Mouse (Mus musculus): ENCODE measurements at regions not wholly inside any gene's neighbourhood (a gene's known extent, or its start where the extent isn't known, plus 50 kb on each side); places are given as distances from the start of the nearest gene placed in this dataset.

DNA sequence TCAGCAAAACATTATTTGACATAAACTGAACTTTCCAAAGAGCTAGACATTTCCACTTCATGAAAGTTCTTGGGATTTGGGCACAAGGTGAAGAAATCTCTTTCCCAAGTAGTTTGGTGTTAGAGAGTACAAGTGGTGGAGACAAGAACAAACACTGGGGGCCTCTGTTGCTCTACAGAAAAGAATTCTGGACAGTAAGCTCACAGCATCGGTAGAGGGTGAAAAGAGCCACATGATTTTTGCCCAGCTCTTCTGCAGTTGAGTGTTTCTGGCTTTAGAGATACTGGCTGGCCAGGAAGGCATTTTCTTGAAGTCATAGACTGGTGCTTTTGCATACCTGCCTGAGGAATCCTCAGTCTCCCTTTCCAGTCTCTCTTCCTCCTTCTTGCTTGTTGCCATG is 127.8 kb downstream of the Stk31 start:
- intact Hi-C loops (cut with DNase I): loop anchor here (5.0 to 10.0 kb wide), 5 partner anchors 302 to 1014 kb away; partner anchors contain the start of genes Mpp6 and Npy
- peak; percentile 18 for DNase-seq

DNA sequence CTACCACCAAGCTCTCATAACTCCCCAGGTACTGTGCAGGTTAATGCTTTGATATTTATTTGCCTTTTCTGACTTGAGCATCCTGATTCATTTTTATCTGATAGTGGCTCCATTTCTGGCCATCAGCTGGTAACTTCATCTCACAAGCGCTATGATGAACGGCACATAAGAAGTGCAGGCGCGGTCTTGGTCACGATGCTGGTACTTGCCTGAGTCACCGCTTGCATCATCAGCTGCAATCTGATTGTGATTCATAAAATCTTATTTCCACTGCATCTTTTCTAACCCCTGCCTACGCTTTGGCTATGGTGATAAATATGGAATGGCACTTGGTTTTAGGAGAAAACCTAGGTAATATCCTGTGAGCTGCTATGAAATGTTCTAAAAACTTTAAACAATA is 128.3 kb downstream of the Stk31 start:
- DNase-seq: no peak

DNA sequence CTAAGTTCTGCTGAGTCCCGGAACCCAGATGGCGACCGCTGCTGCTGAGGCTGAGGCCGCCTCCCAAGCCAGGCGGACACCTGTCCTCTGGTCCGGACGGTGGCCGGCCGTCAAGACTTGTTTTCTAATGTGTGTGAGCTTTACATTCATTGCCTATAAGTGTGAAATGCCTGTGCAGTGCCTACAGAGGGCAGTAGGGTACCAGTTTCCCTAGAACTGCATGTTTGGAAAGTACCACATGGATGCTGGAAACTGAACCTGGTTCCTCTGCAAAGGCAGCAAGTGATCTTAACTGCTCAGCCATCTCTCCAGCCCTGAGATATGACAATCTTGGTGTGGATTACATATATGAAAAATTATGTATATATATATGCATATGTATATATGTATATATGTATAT is 138.6 kb downstream of the Stk31 start:
- intact Hi-C loops (cut with DNase I): no loop called here
- no peak for DNase-seq

More for the DNA sequence above, 128.3 kb downstream of the Stk31 start:
- intact Hi-C loops (cut with DNase I): loop anchor here (5.0 to 10.0 kb wide), 5 partner anchors 301 to 1014 kb away; partner anchors contain the start of genes Mpp6 and Npy

DNA sequence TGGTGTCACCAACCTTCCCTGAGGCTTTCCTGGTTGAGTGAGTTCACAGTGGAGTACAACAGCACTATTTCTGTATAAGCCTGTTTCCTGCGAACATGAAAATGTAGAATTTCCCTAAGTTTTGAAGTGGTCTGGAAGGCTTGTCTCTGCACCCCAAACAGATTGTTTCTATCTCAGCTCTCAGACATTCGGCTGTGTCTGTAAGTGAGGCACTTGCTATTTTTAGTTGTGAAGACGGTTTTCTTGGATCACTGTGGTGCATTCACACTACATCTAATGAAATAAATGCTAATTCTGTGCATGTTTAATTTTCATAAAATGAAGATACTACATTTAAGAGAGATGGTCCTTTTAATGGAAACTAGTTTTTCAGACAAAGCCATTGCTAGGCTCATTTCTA is 139.1 kb downstream of the Stk31 start:
- intact Hi-C loops (cut with DNase I): no loop called here
- no peak for DNase-seq

DNA sequence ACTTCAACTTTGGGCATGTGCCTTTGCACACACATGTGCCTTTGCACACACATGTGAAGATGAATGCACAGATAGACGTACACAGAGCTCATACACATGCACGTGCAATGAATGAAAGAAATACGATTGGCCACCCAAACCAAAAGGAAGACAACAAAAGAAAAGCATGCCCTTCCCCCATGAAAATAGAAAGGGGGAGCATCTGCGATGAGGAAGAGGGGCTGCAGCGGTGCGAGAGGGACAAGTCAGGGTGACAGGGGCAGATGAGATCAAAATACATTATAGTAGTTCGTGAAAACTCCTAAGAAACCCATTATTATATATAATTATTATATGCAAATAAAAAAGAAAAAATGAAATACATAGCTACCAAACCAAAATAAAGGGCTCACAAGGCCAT is 149.5 kb downstream of the Stk31 start:
- intact Hi-C loops (cut with DNase I): no loop called here
- no peak for DNase-seq

DNA sequence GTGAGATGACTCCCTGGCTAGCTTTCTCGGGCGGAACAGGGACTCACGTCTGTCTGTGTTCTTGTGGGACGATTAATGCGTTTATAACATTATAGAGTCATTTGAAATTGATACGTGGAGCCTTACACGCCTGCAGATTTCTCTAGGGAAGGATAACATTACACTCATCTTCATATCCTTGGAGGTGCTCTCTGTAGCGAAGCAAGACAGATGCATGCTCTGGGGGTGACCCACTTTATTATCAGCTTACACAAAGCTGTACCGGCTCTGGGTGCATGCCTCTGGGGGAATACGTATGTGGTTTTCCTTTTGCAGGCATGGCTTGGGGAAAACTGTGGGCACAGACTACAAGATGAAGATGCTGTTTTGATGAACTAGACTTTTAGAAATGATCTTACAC is 159.7 kb downstream of the Stk31 start:
- no peak for DNase-seq
- intact Hi-C loops (cut with DNase I): no loop called here

DNA sequence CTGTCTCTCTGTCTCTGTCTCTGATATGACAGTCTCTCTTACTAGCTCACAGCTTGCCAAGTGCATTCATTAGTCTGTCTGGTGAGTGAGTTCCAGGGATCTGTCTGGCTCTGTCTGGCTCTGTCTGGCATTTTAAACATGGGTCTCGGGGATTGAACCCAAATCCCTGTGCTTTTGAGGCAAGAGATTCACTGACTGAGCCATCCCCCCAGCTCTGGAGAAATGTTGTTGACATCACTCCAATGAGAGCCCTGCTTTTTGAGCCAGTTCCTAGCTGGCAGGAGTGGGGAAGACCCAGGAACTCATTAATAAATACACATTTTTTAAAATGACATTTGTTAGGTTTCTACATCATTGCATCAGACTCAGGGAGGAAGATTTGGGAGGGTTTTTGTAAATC is 163.1 kb downstream of the Stk31 start:
- intact Hi-C loops (cut with DNase I): no loop called here
- no peak for DNase-seq

DNA sequence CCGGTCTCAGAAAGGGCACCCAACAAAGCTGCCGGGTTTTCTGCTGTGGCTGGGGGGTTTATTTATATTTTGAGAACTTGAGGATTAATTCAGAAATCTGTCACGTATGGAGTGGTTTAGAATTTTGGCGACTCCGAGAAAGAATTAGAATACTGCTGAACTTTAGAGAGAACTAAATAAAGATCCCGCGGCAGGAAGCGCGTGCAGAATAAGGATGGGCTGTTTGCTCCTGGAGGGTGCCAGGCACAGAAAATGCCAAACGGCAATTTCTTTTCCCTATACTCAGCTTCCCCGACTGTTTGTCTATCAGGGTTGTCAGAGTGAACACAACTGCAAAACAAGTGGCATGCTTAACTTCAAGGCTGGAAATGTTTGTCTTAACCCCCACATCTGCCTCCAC is 163.7 kb downstream of the Stk31 start:
- no peak for DNase-seq
- intact Hi-C loops (cut with DNase I): no loop called here

DNA sequence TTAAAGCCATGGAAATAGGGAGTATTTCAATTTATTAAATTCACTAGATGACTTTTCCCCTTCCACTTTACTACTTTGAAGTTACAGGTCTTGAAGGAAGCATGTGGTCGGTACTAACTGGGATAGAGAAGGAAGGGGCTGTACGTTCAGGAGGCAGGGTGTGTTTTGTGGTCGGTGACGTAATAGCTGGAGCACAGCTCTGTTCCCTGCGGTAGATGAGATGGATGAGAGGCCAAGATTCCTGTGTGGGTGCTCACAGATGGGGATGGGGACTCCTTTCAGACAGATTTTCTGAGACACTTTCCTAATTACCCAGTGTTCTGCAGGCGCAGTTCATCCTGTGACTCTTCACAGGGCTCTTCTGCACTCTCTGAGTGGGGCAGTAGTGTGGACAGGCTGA is 182.9 kb downstream of the Stk31 start:
- intact Hi-C loops (cut with DNase I): no loop called here
- no peak for DNase-seq

DNA sequence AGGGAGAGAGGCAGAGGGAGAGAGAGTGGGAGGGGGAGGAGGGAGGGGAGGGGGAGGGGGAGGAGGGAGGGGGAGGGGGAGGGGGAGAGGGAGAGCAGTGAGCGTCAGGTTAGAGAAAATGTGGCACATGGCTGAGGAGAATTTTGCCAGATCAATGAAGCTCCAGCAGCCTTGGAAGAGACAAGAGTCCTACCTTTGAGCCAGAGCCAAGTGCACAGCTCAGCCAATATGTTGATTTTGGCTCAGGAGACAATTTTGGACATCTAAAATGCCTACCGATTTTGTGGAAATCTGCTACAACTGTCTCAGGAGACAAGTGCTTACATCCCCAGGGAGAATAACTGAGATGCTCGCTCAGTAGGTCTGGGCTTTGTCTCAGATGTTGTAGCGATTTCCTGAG is 184.3 kb downstream of the Stk31 start:
- intact Hi-C loops (cut with DNase I): no loop called here
- peak; percentile 47 for DNase-seq

DNA sequence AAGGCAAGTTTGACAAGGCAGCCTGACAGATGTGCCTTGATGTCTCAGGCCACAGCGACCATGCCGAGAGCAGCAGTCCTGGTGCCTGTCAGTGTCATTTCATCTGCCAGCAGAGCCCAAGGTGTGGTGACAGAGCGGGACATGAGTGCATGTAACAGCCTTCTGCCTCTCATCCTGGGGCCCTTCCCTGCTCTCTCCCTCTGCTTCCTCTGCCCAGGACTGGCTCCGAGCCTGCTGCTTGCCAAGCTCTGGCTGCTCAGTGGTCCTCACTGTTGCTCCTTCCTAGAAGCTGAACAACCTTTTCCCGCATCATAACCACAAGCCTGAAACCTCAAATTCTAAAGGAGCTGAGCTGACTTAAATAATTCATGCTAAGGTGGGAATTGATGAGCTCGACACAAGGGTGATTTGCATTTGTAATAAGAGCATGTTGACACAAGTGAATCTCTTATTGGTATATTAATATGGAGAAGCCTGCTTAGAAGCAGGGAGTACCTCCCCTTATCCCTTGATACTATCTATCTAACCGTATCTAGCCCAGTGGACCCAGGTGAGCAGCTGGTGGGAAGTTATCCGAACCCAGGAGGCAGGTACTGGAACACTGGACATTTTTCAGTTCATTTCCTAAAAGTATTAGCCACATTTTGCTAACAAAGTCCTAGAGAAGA is 186.8 kb downstream of the Stk31 start:
- peak; percentile 31 for DNase-seq
- intact Hi-C loops (cut with DNase I): no loop called here

DNA sequence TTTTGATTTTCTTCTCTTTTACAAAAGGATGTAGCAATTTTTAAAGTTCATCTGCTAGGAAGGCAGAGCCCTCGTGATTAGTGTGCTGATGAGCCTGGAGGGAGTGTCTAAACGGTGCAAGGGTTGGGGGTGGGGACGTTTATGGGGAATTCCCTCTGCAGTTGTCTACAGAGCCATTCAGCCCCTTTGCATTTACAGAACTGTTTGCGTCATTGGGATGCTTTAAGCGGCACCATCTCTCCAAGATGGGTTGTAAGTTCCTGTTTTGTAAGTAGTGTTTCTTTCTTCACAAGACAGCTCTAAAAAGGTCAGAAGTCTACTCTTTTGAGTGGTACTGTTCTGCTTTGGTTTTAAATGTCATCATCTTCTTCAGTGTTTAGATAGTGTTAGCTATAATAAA is 191.1 kb downstream of the Stk31 start:
- intact Hi-C loops (cut with DNase I): no loop called here
- no peak for DNase-seq

DNA sequence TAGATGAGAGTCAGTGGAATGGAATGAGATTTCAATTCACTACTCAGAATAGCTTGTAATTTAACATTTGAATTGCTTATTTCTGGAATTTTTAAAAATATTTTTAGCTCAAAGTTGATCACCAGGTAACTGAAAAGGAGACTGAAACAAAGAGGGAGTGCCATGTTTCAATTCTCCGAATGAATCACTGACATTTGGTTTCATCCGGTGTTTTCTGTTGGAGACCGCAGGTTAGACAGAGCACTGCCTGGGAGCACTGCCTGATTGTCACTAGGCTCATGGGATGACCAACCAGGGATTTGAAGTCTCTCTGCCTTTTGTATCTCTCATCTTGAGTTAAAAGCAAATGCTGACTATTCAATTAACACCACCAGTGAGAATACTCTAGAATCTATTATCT is 193.3 kb downstream of the Stk31 start:
- intact Hi-C loops (cut with DNase I): no loop called here
- DNase-seq: no peak

DNA sequence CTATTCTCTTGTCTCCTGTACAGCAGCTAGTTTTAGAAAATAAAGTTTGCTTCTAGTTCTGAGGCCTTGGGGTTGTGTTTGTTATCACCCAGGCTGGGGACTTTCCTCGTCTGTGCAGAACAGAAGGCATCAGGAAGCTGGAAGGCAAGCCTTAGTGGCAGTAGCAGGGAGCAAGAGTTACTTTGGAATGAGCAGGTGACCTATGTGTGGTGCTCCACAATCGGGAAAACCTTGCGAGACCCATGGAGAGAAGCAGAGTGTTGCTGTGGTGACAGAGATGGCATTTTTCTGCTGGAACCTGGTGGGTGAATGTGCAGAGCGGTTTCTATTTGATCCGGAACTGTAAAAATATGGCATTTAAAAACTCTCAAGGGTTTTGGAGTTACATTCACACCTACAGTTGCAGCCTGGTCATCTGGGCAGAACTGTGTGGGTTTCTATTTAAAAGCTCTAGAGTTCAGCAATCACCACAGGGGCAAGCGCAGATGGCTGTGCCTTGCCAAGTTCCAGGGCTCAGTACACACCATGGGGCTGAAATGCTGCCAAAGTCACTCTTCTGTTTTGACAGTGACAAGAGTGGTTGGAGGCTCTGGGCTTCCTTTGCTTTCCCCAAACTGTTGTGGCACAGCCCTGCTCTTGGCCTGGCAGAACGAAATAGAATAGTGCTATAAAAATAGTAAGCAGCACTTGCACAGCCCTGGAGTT is 195.7 kb downstream of the Stk31 start:
- peak; percentile 90 for DNase-seq
- intact Hi-C loops (cut with DNase I): no loop called here

DNA sequence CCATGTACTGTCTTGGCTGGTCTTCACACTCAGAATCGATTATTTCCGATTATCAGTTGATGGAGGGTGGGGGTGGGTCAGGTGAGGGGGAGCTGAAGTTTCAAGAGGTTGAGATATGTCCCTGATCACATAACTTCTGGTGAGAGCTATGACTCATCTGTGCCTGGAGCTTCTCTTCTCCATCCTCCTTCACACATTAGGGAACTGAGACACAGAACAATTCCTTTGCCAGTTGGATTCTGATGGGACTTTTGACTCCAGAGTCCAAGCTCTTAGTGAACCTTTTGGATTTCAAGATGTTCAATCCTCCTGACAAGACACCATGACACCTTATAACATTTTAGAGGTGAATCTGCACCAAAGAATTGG is 196.2 kb downstream of the Stk31 start:
- intact Hi-C loops (cut with DNase I): no loop called here
- no peak for DNase-seq

DNA sequence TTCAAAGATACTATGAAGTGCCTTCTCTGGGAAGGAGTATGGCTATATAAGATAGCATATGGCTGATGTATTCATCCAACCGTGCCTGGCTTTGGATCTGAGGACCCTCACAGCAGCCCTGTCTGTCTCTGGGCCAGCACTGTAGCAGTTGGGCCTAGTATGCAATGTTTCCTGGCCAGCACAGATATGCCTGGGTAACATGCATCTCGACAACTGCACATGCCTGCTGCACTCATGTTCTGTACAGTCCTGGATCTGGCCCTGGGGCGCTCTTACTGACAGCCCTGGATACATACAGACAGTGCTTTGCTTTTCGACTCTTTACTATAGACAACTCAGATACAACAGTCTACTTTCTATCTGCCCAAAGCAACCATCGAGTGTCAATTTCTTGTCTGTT is 197.3 kb downstream of the Stk31 start:
- intact Hi-C loops (cut with DNase I): no loop called here
- peak; percentile 53 for DNase-seq

DNA sequence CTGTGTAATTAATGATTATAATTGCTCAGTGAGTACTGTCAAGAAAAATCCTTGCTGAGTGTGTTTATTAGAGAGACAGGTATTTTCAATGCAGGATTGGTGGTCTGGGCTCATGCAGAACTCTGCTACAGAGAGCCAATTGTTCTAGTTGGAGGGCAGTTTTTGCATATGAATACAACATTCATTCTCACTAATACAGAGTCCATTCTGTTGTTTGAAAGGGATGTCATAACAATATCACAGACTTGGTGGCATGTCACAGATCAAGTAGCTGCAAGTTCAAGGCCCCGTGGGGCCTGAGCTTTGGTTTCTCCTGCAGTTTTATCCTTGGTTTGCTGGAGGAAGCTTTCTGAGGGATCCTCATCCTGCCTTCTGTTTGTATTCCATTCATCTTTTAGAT is 207.8 kb downstream of the Stk31 start:
- no peak for DNase-seq
- intact Hi-C loops (cut with DNase I): no loop called here

DNA sequence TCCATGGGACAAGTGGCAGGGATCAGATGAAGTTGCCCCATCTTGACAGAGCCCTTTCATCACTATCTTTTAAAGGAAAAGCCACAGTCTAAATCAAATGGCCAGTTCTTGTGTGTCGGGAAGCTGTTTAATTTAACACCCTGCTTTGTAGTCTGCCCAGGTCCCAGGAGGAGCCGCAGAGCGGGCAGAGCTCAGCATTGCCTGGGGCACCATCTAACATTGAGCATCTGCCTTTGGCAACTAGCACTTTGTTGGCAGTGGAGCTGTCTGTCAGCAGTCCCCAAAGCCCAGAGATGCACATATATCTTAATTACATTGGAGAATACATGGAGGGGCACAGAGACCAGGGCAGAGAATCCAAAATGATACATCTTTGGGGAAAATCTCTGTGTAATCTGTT is 208.4 kb downstream of the Stk31 start:
- intact Hi-C loops (cut with DNase I): no loop called here
- peak; percentile 75 for DNase-seq

DNA sequence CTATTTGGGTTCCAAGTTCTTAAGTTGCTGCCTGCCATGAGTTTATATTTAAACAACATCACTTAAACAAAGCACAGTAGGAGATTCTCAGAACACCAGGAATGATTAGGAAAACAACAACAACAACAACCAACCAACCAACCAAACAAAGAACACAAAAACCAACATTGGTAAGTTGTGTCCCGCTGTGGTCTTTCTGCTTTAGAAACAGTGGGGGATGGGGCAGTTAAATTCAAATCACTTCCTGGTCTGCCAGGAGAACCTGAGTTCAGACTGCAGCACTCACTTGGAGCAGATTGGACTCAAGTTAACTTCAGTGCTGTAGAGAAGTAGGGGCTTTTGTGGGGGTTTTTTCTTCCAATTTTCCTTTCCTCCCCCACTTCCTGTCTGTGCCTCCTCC is 210.6 kb downstream of the Stk31 start:
- intact Hi-C loops (cut with DNase I): no loop called here

DNA sequence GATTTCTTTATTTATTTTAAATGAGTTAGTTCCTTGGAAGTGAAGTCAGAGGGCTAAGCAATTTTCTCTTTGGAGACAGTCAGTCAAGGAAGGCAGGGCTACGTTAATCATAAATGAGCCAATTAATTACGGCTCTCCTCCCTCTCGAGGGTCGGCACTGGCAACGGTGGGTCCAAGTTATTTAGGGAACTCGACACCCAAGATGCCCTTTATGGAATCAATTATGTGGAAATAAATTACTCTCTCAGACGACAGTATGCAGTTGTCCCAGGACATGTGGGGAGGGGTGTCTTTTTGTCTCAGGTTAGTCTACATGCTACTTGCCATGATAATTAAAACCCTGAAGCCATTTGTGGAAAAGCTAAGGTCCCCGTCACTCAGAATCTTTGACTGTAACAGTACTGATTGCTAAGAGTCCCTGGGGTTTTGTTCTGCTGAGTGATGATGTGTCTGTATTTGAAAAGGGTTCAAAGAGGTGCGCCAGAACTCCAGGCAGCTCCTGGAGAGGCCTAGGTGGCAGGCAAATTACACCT is 211.3 kb downstream of the Stk31 start:
- no peak for DNase-seq
- intact Hi-C loops (cut with DNase I): no loop called here

More for the DNA sequence above, 210.6 kb downstream of the Stk31 start:
- DNase-seq: no peak

DNA sequence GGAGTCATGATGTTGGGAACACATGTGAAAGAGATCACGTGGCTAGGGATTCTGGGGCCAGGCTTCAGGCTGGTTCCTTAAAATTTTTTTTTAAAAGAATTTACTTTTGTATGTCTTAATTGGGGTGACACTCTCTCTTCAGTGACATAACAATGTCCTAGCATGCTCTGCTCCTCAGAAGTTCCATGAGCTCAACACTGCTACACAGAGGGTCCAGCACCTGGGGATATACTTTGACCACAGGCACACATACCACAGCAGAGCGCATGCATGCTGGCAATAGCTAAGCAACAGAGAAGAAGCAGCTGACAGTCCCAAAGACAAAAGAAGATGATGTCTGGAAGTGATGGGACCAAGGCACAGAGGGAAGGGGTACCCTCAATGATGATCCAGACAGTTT is 198.4 kb upstream of the Npy start:
- intact Hi-C loops (cut with DNase I): no loop called here
- DNase-seq: no peak

DNA sequence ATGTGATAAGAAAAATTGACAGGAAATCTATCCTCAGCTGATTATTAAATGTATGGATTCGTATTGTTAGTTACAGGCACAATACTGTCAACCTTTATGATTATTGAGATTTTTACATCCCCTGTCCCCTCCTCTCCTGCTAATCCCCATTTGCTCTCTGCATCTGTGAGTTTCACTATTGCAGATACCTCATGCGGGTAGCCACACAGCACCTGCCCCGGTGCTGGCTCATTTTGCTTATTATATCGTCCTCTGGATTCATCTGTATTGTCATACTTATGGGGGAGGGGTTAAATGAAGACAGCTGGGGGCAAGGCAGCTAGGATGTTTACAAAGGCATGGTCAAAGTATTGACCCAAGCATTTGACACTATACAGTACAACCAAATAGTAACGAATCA is 197.9 kb upstream of the Npy start:
- DNase-seq: no peak
- intact Hi-C loops (cut with DNase I): no loop called here

Data from left cerebral cortex, postnatal 4 days (tissue).